Mouse (Mus musculus): ENCODE data around the gene Ctrc.

Gene Ctrc

GRCm38 (mm10) chr4:141822089-141822488 is 24.1 kb downstream of the Ctrc start:
- no peak for DNase-seq (ENCODE audit: extremely low spot score, low read depth, low spot score)

- DNase-seq (ENCODE audit: extremely low spot score, low read depth, low spot score) = no peak
These were observed 25.0 kb downstream of the Ctrc start for GRCm38 (mm10) chr4:141821178-141821577.

- no peak for DNase-seq (ENCODE audit: extremely low spot score, low read depth, low spot score)
These were observed 26.8 kb downstream of the Ctrc start for GRCm38 (mm10) chr4:141819316-141819715.

- DNase-seq (ENCODE audit: extremely low spot score, low read depth, low spot score) = no peak
These were observed 27.3 kb downstream of the Ctrc start for GRCm38 (mm10) chr4:141818861-141819260.

- no peak for DNase-seq (ENCODE audit: extremely low spot score, low read depth, low spot score)
These were observed 28.5 kb downstream of the Ctrc start for GRCm38 (mm10) chr4:141817706-141818105.

GRCm38 (mm10) chr4:141816776-141817655 is 29.1 kb downstream of the Ctrc start:
- DNase-seq (ENCODE audit: extremely low spot score, low read depth, low spot score) = no peak

- no peak for DNase-seq (ENCODE audit: extremely low spot score, low read depth, low spot score)
These were observed 29.9 kb downstream of the Ctrc start for GRCm38 (mm10) chr4:141816267-141816666.

GRCm38 (mm10) chr4:141811375-141811774 is 34.8 kb downstream of the Ctrc start:
- DNase-seq (ENCODE audit: extremely low spot score, low read depth, low spot score) = no peak

GRCm38 (mm10) chr4:141810975-141811374 is 35.2 kb downstream of the Ctrc start:
- DNase-seq (ENCODE audit: extremely low spot score, low read depth, low spot score) = no peak

- DNase-seq (ENCODE audit: extremely low spot score, low read depth, low spot score) = no peak
These were observed 36.2 kb downstream of the Ctrc start for GRCm38 (mm10) chr4:141809850-141810464.

- DNase-seq (ENCODE audit: extremely low spot score, low read depth, low spot score) = no peak
These were observed 40.3 kb downstream of the Ctrc start for GRCm38 (mm10) chr4:141805886-141806285.

GRCm38 (mm10) chr4:141804105-141804504 is 42.1 kb downstream of the Ctrc start:
- no peak for DNase-seq (ENCODE audit: extremely low spot score, low read depth, low spot score)

GRCm38 (mm10) chr4:141797545-141797944 is 48.6 kb downstream of the Ctrc start:
- no peak for DNase-seq (ENCODE audit: extremely low spot score, low read depth, low spot score)

GRCm38 (mm10) chr4:141796954-141797353 is 49.2 kb downstream of the Ctrc start:
- DNase-seq (ENCODE audit: extremely low spot score, low read depth, low spot score) = no peak

- DNase-seq (ENCODE audit: extremely low spot score, low read depth, low spot score) = no peak
These were observed 49.8 kb downstream of the Ctrc start for GRCm38 (mm10) chr4:141796356-141796755.

GRCm38 (mm10) chr4:141794152-141794535 is 52.0 kb downstream of the Ctrc start:
- DNase-seq (ENCODE audit: extremely low spot score, low read depth, low spot score) = no peak

GRCm38 (mm10) chr4:141793282-141794151 is 52.6 kb downstream of the Ctrc start, which contains the start of gene Casp9:
Gene Casp9, plus strand, starts transcription at chr4:141793612.
- peak; percentile 87 for DNase-seq (ENCODE audit: extremely low spot score, low read depth, low spot score)

GRCm38 (mm10) chr4:141792554-141793281 is 53.4 kb downstream of the Ctrc start:
- no peak for DNase-seq (ENCODE audit: extremely low spot score, low read depth, low spot score)

GRCm38 (mm10) chr4:141791951-141792350 is 54.2 kb downstream of the Ctrc start:
- no peak for DNase-seq (ENCODE audit: extremely low spot score, low read depth, low spot score)

GRCm38 (mm10) chr4:141791486-141791885 is 54.7 kb downstream of the Ctrc start:
- DNase-seq (ENCODE audit: extremely low spot score, low read depth, low spot score) = no peak

All from hindlimb bud, embryonic 11.5 days (tissue).